Mouse (Mus musculus) cerebellum, postnatal 4 days (tissue): ENCODE measurements around the gene Ago4.

Experiments
- DNase-seq, 2 experiments: peaks; one replicate each; pipeline ENCODE4 v3.0.0; 2022; ENCODE audit warnings: low spot score in 2 of 2, mixed read lengths in 1 of 2

Ago4 gene

DNA sequence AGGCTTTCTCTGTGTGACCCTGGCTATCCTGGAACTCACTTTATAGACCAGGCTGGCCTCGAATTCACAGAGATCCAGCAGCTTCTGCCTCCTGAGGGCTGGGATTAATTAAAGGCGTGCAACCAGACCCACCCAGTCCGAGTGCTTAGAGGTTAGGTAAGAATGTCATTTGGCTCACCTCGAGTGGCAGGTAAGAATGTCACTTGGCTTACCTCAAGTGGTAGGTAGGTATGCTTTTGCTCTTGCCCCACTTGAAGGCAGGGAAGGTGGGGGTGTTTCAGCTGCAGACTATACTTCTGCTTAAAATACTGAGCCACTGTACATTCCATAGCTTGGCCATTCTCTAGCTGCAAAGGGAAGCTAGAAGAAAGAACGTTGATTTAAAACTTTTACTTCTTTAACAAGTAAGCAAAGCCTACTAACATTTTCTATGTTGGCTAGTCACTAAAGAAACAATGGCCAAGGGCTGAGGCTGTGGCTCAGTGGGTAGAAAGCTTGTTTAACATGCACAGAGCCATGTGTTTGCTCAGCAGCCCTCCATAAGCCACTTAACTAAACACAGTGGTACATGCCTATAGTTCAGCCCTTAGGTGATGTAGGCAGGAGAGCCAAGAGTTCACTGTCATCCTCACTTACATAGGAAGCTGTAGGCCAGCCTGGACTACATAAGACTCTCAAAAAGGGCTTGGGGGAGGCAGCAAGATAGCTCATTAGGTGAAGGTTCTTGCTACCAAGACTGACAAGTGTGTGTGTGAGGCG, 20.8 kb downstream of the Ago4 start:
- DNase-seq = no peak

GRCm38 (mm10) chr4:126511013-126511412, 22.3 kb downstream of the Ago4 start:
- no peak for DNase-seq

GRCm38 (mm10) chr4:126509072-126509471, 24.2 kb downstream of the Ago4 start:
- no peak for DNase-seq

- no peak for DNase-seq
These were observed 25.0 kb downstream of the Ago4 start for GRCm38 (mm10) chr4:126508110-126508899.

DNA sequence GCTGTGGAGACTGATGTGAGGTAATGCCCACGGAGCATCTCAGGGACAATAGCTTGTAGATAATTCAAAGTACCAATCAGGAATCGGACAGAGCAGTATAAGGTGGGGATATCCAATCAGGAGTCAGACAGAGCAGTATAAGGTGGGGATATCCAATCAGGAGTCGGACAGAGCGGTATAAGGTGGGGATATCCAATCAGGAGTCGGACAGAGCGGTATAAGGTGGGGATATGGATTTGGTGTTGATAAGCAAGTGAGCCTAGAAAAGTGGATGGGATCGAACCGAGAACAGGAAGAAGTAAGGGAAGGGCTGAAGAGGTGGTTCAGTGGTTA, 30.3 kb downstream of the Ago4 start:
- DNase-seq = no peak

GRCm38 (mm10) chr4:126502141-126502976, 30.9 kb downstream of the Ago4 start:
- no peak for DNase-seq

DNA sequence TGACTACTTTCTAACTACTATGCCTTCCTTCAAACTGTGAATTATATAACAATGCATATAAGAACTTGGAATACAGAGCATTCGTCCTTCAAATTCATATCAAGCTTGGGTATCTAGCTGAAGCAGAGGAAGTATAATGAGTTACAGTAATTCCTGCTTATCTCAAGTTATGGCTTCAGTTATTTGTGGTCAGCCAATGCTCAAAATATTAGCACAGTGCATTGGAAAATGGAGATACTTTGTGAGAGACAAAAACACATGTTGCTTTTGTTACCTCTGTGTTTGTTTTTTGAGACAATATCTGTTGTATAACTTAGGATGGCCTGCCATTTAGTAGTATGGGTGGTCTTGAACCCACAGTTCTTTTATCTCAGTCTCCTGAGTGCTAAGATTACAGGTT, 34.7 kb downstream of the Ago4 start:
- DNase-seq = no peak

- DNase-seq = no peak
These were observed 36.3 kb downstream of the Ago4 start for GRCm38 (mm10) chr4:126496963-126497362.

DNA sequence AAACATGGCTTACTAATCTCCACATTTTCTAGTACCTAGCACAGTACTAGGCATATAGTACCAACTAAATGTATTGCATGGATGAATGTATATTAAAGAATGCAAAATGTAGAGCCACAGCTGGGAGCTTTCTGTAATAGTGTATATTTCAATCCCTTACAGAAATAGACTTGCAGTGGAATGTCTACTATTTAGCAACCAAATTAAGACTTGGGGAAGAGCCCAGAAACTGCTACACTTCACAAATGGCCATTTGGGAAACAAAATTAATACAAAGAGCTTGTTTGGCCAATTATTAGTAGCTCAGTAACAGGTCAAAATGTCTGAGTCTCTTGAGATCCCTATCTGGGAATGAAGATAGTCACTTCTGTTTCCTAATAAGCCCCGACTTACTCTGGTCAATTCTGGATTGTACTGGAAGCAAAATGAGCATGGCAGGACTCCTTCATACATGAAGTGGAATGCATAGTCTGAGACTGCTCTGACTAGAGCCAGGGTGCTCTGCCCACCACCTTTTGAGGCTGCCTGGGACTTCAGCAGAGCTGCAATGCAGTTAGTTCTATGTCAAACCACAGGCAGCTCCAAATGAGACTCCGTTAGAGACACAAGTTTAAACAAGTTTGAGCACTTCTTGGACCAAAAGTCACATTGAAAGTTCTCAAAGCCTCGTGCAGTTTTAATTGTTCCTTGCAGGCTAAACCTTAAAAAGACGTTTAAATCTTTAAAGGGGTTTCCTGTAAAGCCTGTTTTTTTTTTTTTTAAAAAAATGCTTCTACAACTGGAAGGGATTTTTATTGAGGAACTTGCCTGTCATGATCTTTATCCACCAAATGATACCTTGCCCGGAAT, 37.1 kb downstream of the Ago4 start:
- DNase-seq = no peak

DNA sequence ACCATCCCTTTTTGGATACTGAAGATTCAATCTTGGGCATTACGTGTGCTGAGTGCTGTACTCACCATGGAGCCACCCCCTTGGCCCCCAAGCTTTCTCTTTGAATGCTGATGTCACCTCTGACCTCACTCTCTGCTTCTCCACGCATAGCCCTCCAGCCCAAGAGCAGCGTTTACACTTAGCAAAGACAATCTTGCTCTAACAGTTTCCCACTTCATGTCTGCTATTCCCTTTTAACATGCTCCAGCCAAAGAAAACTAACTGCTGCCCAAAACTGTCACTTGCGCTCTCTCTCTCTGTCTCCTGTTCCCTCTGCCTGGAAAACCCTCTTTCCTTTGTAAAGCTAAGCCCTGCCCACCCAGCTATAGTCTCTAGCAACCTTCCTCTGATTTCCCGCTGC, 37.8 kb downstream of the Ago4 start:
- DNase-seq = no peak

GRCm38 (mm10) chr4:126493416-126493815, 39.9 kb downstream of the Ago4 start:
- DNase-seq = no peak

DNA sequence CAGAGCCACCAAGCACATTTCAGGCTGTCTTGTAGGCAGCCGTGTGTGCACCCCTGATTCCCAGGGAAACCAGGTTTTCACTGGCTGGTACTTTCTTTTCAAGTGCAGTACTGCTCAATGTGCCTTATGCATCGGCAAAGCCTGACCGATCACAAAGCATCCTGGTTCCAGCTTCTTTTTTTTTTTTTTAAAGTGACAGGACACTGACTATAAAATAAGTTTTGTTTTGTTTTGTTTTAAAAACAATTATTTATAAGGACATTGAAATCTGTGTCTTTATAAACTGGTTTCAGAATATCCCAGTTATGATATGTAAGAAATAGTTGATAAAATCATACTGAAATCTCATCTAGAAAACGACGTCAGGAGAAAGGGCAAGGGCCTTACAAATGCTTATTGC, 41.3 kb downstream of the Ago4 start:
- no peak for DNase-seq

GRCm38 (mm10) chr4:126490726-126491125, 42.5 kb downstream of the Ago4 start:
- DNase-seq = no peak

DNA sequence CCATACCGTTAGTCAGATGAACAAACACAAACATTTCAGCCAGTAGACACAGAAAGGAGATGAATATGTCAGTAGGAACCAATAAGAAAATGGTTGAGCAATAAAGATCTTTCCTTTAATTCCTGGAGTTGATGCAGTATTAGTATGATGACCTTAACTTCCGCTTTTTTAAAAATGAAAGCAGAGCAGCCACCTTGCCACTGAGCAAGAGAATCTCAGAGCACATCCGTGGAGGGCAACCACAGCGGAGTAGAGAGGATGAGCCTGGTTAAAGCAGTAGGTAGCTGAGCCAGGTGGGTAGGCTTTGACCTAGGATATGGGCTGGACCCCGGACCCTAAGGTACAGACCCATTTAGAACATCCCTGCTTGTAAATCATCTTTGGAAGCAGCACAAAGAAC, 43.5 kb downstream of the Ago4 start:
- no peak for DNase-seq

DNA sequence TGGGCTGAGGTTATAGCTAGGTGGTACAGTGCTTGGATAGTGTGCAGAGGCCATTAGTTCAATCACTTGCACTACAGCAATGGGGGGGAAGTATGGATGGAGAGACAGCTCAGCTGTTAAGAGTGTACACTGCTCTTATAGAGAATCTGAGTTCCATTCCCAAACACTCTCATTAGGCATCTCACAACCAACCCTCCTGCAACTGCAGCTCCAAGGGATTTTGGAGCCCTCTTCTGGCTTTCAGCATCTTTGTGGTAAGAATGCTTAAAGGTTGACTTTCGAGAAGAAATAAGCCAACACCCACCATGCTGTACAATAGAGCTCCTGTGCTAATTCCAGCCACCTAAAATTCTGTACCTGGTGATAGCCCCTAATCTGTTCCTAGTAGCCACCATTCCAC, 47.1 kb downstream of the Ago4 start:
- no peak for DNase-seq

DNA sequence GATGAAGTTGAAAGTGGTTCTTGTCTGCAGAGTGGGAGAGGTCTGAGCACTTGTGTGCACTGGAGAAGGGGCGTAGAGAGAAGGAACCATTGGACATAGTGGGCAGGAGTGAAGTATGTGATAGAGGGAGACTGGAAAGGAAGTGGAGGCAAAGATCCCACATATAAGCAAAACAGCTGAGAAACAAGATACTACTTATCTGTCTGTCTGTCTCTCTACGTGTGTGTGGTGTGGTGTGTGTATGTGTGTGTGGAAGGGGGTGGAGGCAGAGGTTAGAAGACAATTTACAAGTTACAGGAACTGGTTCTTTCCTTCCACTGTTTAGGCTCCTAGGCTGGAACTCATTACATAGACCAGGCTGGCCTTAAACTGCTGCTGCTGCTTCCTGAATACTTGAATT, 48.2 kb downstream of the Ago4 start:
- no peak for DNase-seq

- DNase-seq = no peak
These were observed 49.4 kb downstream of the Ago4 start for GRCm38 (mm10) chr4:126483874-126484273.

GRCm38 (mm10) chr4:126482951-126483350, 50.3 kb downstream of the Ago4 start:
- DNase-seq = no peak

- DNase-seq = no peak
These were observed 51.8 kb downstream of the Ago4 start for GRCm38 (mm10) chr4:126481461-126481860.

GRCm38 (mm10) chr4:126480288-126480687, 53.0 kb downstream of the Ago4 start:
- no peak for DNase-seq

DNA sequence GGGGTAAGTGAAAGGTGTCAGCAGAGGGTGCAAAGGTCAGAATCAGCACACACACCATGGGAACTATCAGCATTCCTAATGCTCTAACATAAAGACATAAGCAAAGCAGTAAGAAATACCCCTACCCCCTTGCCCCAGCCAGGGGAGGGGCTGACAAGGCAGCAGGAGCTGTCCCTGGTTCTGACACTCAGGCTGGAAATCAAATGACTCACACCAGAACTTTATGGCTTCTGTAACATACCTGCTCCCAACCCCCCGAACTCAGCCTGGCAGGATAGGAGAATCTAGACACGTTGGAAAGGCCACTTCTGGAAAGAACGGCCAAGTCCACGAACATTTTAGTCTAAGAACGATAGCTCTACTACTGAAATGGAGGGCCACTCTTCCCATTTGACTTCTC, 60.2 kb downstream of the Ago4 start:
- no peak for DNase-seq

GRCm38 (mm10) chr4:126469334-126469733, 63.9 kb downstream of the Ago4 start:
- DNase-seq = no peak
